Mouse (Mus musculus) G1E-ER4 (cell line): ENCODE data around the gene Ccl24. TPM values are rescaled to one million over a fixed set of nuclear protein-coding genes. Genes with fewer than 3 reads are reported as not detected.

ENCODE experiments used
- GATA1 ChIP-seq: IDR thresholded peaks from one replicate; pipeline ENCODE4 v1.8.0; 2012; ENCODE audit warnings: low read length, inconsistent platforms
- polyA plus RNA-seq: library from polyadenylated mRNA; stranded (reverse); fragments of >175 nt; gene quantifications from 2 replicates; pipeline ENCODE4 v1.2.3, GENCODE M21; 2012

Ccl24 gene
- polyA plus RNA-seq, 1 experiment, result not detected

DNA sequence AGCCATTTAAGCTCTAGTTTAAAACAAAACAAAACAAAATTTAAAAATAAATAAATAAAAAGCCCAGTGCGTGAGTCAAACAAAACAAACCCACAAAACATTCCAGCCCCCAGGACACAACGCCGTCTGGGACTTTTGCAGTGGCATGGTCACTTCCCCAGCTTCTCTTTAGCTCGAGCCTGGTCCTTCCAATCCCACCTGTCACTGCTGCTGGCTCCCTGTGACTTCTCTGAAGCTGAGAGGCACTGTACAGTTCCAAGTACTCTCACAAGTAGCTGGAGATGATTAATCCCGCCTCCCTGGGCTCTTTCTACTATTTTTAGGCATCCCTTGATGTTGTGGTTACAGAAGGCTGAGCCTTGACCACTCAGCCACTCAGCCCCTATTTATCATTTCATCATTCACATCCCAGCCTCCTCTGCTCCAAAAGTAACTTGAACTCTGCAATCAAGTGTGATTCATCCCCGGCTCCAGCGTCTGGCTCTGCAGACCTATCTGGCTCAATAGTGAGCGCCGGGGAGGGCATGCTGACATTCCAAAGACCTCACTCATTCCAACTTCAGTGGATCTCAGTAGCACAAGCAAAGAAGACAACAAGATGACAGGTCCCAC, 50.6 kb downstream of the Ccl24 start:
- TF ChIP-seq GATA1, result no peak

Other genes with a start within 250 kb of the Ccl24 start
- not detected in 2 replicates for gene Fkbp6, start 223.0 kb downstream of the Ccl24 start, polyA plus RNA-seq
- gene Trim50, start 219.8 kb downstream of the Ccl24 start, polyA plus RNA-seq, result not detected in 2 replicates
- 26.5 and 29.1 TPM in 2 replicates for gene Nsun5, start 203.1 kb downstream of the Ccl24 start, polyA plus RNA-seq
- gene Pom121, start 178.5 kb downstream of the Ccl24 start, polyA plus RNA-seq, result 133 and 170 TPM in 2 replicates
- gene Hip1, start 27.9 kb downstream of the Ccl24 start, polyA plus RNA-seq, result not detected in 2 replicates
- gene Ccl26, start 9.5 kb downstream of the Ccl24 start, polyA plus RNA-seq, result not detected in 2 replicates
- 45.0 and 47.2 TPM in 2 replicates for gene Rhbdd2, start 59.6 kb upstream of the Ccl24 start, polyA plus RNA-seq
- gene Por, start 97.0 kb upstream of the Ccl24 start, polyA plus RNA-seq, result 184 and 218 TPM in 2 replicates
- 15.1 and 18.6 TPM in 2 replicates for gene Tmem120a, start 171.4 kb upstream of the Ccl24 start, polyA plus RNA-seq
- 0.05 TPM in 1 of 2 replicates, not detected in the other for gene Styxl1, start 205.3 kb upstream of the Ccl24 start, polyA plus RNA-seq
- 746 and 850 TPM in 2 replicates for gene Mdh2, start 205.4 kb upstream of the Ccl24 start, polyA plus RNA-seq
- gene Srrm3, start 233.8 kb upstream of the Ccl24 start, polyA plus RNA-seq, result not detected in 2 replicates